Mouse (Mus musculus) ES-E14 (cell line): Measurements from ENCODE around the gene Pafah2.

Experiments
- MAFK ChIP-seq: IDR thresholded peaks from 2 replicates; pipeline ENCODE4 v1.6.1; 2014; ENCODE audit warnings: mild to moderate bottlenecking, low read depth, low read length, inconsistent platforms; ENCODE audit not compliant: insufficient read depth
- ZC3H11A ChIP-seq: IDR thresholded peaks from 2 replicates; pipeline ENCODE4 v1.6.1; 2012; ENCODE audit warnings: low read depth, mild to moderate bottlenecking, inconsistent platforms, low read length, borderline replicate concordance
- ZNF384 ChIP-seq: IDR thresholded peaks from 2 replicates; pipeline ENCODE4 v1.6.1; 2012; ENCODE audit warnings: low read depth, low read length, inconsistent platforms

- TF ChIP-seq ZNF384 (no peak), MAFK (peak; percentile 75), ZC3H11A (peak; percentile 54; the same call in 1 of the 2 replicates)
Measured at GRCm38 (mm10) chr4:134395977-134396825, at the start of gene Pafah2.
